Mouse (Mus musculus): ENCODE measurements around the gene Asb8.

The Asb8 gene

DNA sequence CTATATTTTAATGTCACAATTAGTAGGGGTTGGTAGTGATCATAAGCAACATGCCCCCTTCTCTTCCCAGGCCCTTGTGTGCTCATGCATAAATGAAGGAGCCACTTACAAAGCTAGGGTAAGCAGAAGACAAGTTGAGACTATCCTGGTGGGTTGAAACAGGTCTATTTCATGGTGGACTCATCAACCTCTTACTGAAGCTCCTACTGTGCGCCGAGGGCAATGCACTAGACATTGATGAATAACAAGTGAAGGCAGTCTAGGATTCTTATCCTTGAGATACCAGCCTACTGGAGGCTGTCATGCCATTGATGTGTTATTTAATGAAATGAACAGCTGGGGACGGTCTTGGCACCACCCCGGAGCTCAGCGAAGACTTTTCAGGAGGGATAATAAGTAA, 10.2 kb downstream of the Asb8 start:
- no peak for DNase-seq

DNA sequence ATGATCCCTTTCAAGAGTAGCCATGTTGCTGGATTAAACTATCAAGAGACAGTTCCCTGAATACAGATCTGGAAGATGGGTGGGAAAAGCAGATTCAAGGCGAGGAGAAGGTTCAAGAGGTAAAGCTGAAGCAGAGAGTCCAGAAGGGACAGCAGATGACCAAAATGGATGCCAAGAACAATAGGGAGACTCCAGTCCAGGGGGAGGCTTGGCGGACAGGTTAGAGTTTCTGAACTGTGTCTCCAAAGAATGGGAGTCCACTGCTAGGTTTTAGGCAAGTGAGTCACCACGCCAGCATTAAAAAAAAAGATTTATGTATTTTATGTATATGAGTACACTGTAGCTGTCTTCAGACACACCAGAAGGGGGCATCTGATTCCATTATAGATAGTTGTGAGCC, 10.8 kb downstream of the Asb8 start:
- no peak for DNase-seq

DNA sequence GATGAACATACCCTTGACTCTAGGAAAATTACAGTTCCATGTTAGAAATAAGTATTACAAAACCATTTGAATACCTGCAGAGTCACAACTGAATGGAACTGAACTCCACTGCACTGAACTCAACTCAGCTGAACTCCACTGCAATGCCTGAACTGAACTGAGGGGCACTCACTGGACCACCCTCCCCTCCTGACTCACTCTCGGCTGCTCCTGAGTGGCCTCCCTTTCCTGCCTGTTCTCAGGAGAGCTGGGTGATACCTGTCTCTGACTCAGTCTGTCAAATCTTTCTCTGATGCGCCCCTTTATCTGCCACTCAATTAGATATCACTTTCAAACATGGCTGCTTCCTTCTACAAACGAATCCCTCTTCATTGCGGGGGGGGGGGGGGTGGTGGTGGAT, 11.3 kb downstream of the Asb8 start:
- DNase-seq, result no peak

DNA sequence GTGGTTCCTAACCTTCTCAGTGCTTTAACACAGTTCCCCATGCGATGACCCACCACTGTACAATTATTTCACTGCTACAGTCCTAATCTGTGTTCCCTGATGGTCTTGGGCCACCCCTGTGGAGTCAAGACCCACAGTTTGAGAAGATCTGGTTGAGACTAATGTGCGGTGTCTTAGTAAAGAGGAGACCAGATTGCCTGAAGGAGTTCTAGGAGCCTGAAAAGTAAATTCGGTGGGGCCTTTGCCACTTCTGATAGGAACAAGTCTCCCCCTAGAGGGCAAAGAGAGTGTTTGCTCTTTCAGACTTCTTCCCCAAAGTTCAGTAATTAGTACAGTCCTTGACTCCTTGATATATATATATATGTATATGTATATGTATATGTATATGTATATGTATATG, 11.8 kb downstream of the Asb8 start:
- DNase-seq, result no peak

DNA sequence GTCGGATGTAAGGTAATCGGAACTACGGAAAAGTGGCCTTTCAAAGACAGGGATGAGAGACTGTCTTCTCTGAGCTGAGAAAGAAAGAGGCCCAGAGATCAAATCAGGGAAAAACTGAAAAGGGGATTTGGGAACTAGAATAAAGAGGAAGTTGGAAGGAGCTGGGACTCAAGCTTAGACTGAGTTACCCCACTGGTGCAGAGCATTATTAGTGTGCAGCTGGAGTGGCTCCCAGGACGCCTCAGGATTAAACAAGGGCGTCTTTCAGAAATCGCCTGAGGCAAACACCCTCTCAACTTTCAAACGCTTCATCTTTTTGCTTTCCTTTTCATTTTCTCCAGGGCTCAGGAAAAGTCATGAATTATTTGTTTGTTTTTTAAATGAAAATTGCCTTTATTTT, 12.5 kb downstream of the Asb8 start:
- DNase-seq, result no peak

DNA sequence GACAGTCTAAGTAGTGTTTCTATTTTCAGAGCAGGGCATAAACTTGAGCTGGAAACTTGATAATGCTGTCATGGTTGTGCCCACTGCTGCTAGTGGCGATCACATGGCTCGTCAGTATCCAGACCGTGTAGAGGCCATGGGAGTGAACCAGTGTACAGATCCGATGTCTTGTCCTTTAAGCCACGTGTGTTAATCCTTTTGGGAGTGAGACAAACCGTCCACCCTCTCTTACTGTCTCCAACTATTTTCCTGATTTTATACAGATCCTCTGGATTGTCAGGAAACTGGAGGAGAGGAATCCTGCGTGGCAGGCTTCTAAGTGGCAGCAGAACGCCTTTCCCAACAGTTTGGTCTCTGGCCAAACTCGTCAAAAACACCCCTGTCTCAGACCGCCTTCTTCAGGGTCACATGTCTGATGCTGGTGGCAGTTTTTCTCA, 16.2 kb downstream of the Asb8 start:
- no peak for DNase-seq

DNA sequence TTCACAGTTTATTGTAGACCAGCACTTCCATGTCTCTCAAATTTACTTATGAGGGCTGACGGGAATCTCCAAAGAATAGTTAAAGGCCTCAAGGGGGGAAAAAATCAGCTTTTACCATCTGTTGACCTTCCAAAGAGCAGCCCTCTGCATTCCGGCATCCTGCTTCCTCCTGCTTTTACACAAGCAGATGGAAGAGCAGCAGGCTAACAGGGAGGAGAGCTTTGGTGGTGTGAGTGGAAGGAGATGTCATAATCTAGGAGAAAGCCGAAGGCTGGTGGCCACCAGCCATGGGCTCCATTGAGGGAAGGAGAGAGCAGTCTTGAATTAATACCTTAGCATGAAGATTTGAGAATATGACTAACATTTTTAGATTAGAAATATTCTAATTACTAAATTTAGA, 17.1 kb downstream of the Asb8 start:
- no peak for DNase-seq

DNA sequence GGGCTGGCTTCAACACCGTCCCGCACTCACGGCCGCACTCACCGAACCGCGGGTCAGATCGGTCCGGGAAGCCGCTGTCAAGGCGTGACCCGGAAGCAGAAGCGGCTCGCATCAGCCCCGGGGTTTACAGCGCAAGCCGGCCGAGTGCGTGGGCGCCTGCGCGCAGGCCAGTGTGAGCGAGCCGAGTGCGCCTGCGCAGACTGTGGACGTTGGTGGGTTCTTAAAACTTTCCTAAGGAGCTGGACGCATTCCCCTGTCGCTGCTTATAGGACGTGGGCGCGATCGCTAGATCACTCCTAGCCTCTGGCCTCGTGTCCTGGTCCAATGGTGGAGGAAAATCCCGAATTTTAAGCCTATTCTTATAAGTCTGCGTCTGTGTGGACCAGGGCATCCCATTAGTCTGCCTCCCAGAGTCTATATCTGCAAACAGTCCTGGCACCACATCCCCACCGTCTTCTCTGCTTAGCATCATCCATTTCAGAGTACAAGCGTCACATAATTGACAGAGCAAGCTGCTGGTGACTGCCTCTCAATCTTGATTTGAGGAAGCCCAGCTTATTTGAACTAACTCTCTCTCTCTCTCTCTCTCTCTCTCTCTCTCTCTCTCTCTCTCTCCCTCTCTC, 19.8 kb downstream of the Asb8 start:
- DNase-seq, result peak; percentile 98

DNA sequence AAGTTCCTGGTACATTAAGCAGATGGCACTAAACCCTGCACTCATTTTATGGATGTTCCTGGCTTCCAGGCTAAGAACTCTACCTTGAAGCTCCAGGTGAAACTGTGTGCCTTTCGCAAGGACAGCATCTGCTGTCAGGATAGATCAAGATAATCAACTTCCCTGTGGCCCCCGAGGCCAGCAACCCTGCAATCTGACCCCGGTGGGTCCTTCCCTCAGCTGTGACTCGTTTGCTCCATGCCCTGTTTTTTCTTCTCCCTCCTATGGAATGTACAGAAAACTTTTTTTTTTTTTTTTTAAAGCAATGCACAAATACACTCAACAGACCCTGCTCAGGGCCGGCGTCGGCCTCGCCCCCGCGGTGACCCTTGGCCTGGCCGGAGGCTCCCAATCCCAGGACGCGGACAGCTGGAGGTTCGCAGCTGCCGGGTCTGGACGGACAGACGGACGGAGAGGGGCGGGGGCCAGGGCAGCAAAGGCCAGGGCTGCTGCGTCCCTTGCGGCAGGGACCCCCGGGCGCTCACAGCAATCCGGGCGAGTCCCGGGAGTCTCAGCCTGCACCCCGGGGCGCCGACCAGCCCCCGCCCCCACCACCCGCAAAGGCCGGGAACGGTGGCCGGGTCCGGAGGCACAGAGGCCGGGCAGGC, 20.4 kb downstream of the Asb8 start:
- peak; percentile 36 for DNase-seq

DNA sequence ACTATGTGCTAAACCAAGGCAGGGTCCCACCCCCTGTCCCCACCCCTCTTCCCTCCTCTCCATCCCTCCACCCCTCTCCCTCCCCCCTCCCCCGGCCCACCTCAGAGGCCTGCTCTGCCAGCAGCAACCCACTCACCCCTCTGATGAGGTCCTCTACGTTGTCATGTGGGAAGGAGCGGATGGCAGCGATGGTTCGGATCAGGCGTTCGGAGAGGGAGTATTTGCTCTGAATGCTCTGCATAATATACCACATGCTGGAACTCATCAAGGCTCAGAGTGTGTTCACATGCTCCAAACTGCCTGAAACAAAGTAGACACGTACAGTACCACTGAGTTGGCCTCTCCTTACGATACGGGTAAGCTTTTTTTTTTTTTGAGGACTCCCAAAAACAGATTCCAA, 22.9 kb downstream of the Asb8 start:
- no peak for DNase-seq

DNA sequence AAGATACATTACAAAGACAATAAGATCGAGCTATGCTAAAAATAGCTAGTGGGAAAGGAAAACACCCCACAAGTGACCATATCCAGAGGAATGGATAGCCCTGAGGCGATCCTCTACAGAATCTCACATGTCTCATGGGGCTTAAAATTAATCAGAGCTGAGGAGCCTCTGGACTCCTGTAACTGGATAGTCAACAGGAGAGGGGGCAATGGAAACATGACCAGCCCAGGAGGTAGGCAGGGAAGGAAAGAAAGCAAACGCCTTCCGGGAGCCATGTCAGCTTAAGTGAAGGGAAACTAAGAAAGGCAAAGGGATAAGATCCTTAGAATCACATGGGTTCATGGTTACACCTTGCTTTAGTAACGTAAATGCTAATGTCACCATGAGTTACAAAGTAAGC, 24.6 kb downstream of the Asb8 start:
- DNase-seq, result no peak

DNA sequence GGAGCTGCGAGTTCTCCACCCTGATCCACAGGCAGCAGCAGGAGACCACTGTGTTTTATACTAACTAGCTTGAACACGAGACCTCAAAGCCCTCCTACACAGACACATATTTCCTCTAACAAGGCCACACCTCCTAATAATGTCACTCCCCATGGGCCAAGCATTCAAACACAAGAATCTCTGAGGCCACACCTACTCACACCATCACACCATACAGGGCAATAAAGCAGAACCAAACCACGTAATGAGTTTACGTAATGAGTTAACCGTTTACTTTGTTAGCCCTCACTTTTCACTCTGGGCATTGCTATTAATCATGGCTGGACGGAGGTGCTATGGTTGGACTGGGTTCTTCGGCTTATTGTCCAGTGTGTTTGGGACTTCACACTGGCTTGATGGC, 25.7 kb downstream of the Asb8 start:
- no peak for DNase-seq

DNA sequence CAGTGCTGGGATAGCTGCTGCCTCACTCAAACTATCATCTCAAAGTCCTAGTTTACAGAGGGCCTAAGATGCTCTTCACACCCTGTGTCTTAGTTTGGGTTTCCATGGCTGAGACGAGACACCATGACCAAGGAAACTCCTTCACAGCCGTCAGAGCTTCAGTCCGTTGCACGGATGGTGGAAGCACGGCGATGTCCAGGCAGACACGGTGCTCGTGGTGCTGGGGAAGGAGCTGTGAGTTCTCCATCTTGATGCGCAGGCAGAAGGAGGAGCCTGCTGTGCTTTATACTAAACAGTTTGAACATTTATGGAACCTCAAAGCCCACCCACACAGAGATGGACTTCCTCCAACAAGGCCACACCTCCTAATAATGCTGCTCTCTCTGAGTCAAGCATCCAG, 28.6 kb downstream of the Asb8 start:
- no peak for DNase-seq

DNA sequence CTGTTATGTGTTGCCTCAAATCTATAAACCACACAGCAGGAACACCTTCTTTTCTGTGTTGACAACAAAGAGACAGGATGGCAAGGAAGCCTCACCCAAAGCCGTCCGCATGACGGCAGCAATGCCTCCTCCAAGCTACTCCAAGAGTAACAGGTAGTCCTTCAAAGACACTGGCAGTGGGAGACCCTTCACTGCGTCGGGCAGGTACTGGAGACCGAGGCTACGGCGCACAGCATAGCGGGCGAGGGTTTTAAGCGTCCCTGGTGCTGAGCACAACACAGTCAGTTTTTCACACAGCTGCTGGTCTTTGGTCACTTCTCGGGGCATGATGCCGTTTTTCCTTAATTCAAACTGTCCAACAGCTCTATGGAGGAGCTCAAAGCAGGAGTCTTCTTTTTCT, 29.8 kb downstream of the Asb8 start:
- DNase-seq, result no peak

DNA sequence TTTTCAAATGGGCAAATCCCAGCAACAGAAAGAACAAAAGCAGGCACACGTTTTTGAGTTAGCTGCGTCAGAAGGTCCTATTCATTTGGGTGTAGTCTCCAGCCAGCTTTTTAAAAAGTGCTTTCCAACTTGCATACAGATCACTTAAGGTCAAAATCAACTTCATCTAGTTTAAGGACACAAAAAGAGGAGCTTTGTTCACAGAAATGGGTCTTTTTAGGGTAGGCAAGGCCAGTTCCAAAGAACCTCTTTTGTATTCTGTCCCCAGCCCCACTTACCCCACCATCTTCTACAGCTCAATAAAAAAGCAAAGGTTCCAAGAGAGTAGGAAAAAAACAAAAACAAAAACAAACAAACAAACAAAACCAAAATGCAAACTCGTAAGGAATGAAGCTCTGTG, 30.8 kb downstream of the Asb8 start:
- no peak for DNase-seq

DNA sequence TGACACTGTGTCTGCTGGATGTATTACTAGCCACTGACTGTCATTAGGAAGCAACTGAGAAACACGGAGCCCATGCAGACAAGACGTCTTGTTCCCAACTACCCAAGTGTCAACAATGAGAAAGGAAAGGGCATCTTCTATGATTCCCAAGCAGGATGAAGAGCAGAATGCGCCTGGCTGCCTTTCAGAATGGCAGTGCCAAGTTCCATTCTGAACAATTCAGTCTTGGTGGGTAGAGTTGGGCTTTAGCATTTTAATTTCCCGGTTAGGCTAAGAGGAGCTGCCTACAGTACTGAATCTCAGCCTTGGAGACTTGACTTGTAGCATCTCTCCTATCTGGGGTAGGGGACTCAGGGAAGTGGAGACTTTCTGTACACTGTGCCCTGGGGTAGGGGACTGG, 31.4 kb downstream of the Asb8 start:
- no peak for DNase-seq

DNA sequence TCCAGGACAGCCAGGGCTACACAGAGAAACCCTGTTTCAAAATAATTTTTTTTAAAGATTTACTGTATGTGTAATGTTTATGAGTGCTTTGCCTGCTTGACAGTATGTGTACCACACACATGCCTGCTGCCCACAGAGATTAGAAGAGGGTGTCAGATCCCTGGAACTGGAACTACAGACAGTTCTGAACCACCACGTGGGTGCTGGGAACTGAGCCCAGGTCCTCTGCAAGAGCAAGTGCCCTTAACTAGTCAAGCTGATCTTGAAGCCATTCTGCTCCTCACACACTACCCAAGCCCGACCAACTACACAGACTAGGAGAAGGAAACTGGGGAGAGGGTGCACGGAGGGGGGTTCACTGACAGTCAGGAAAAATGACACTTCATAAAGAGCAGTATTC, 32.0 kb downstream of the Asb8 start:
- no peak for DNase-seq

DNA sequence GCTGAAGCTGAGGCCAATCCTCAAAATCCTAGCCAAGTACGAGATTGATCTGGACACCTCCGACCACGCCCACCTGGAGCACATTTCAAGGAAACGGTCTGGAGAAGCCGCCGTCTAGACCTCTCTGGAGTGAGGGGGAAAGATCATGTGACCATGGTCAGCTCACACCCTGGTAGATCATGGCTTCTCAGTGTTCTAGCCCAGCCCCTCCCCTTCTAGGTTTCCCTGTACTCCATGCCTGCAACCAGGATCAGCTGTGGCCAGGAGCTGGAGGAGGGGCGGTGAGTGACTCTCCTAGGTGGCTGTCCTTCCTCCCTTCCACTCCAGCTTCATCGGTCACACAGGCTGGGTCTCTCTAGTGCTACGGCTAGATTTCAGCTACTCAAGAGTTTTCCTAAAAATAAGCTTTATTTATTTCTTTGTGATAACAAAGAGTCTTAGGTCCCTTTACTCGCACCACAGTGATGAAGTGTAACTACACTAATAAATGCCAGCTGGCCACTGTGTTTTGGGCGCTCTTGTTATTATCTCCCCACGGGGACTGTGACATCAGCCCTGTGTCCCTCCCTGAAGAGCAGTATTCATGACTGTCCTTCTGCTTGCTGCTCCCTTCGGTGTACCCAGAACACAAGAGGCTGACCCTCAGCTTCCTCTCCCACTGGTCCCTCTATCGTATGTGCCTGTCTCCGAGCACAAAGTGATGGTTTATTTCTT, 33.3 kb downstream of the Asb8 start:
- no peak for DNase-seq

DNA sequence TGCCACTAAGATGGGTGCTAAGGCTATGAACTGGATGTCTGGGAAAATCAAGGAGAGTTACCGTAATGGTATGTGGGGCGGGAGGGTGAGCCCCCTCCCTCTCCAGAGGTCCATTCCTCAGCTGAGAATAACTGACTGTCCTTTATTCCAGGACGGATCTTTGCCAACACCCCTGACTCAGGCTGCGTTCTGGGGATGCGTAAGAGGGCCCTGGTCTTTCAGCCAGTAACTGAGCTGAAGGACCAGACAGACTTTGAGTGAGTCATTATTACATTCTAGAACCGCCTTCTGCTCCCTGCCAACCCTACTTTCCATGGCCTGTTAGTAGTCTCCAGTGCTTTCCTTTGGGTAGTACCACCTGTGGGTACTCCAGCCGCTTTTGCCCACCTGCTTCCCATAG, 34.0 kb downstream of the Asb8 start:
- no peak for DNase-seq

DNA sequence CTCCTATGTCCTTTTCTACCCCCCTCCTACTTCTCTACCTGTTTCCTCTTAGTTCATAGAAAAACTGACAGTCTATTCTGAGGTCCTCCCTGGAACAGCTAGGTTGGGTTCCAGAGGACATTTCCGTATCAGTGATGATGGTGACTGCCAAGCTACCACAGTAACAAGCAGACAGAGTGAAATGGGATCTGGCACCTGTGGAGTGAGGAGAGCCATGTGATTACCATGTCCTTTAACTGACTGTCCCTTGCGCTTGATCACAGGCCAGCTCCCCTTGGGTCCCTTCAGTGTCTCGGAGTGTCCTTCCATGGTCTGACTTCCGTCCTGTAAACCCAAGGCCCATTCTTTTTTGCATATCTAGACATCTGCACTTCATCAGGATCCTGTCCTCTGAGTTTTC, 34.4 kb downstream of the Asb8 start:
- DNase-seq, result no peak

DNA sequence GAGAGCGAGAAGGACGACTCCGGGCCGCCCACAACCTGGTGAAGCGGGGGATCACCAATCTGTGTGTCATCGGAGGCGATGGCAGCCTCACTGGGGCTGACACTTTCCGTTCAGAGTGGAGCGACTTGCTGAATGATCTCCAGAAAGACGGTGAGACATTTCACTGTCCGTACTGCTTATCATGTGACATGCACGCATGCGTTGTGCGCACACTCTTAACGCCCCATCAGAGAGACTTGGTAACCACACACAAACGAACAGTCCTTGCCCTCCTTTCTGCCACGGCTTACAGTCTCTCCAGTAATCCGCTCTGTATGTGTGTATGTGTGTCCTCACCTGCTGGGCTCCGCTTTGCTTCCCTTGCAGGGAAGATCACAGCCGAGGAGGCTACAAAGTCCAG, 44.6 kb downstream of the Asb8 start:
- DNase-seq, result no peak

DNA sequence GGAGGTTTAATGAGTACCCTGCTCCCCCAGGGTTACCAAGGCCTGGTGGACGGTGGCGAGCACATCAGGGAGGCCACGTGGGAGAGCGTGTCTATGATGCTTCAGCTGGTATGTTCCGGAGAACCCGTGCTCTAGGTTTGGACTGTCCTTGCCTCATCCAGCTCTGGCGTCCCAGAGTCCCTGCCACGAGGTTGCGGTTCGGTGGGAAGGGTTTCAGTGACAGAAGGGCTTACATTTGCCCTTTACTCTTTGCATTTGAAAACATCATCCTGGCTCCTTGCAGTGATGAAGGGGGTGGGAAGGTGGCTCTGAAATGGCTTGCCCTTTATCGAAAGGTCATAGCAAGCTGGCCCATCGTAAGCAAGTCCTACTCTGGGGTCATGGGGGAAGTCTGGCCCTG, 46.1 kb downstream of the Asb8 start:
- no peak for DNase-seq

DNA sequence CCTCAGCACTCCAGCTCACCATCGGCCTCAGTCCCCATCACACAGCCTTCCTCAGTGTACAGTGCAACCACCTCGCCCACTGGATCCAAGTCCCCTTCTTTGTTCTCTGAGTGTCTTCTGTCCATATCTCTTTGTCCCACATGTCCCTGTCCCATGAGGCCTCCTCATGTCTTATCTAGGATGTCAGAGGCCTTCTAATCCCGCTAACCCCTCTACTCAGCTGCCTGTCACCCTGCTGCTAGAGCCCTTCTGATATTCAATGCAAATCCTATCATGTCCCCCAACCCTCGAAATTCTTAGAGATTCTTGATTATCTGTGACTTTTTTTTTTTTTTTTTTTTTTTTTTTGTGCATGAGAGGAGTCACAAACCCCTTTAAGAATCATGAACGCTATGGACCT, 49.1 kb downstream of the Asb8 start:
- no peak for DNase-seq

DNA sequence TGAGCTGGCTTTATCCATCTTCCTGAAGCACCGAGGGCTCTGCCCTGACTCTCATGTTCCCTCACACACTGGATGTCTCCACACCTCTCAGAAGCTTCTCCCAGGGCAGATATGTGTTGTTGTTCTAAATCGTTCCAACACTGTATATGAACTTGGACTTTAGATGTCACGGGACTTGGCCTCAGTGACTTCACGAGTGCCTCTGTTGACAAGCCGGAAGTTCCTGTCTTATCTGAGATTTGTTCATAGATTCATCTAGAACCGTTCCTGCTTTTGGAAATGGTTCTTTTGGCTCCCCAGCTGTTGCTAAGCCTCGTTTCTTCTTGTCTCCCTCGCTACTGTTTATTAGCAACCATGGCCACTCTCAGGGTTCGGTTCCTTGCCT, 49.7 kb downstream of the Asb8 start:
- DNase-seq, result no peak

Measured in right cerebral cortex, postnatal 14 days (tissue).